Mouse (Mus musculus) liver, embryonic 14.5 days (tissue): Measurements from ENCODE around the gene March1.

Source experiments
- CTCF ChIP-seq: IDR thresholded peaks from 2 replicates; pipeline ENCODE4 v1.5.1; 2016; ENCODE audit warnings: antibody characterized with exemption, low read depth, control low read depth
- EP300 ChIP-seq: IDR thresholded peaks from 2 replicates; pipeline ENCODE4 v1.6.1; 2016; ENCODE audit warnings: antibody characterized with exemption, low read depth

DNA sequence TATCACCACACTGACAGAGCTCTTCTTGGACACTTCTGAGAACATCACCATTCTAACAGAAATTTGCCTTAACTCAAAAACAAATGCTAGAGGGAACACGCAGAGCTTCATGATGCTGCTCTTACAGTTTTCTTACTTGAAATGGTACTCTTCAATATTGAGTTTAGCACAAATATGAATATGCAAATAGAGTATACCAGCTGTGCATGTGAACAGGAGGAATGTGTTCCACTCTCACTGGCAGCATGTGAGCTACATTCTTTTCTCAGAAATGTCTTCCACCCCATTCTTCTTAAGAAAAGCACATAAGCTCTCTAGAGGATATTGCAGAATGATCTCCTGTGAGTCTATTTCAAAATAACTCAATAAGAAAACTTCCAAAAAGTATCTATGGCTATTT, 370.0 kb downstream of the March1 start:
- TF ChIP-seq CTCF: no peak
- TF ChIP-seq EP300: no peak
